Mouse (Mus musculus) left cerebral cortex, adult 11 months (tissue): Measurements from ENCODE around the gene Endou.

Experiments used
- DNase-seq: peaks from one replicate; pipeline ENCODE4 v3.0.0; 2022; ENCODE audit warnings: low spot score

Gene Endou

GRCm38 (mm10) chr15:97731111-97731510, at the start of gene Endou:
Gene Endou, minus strand, starts transcription at chr15:97731339.
- no peak for DNase-seq

- DNase-seq, result no peak
Observed at GRCm38 (mm10) chr15:97780611-97781031, 49.5 kb upstream of the Endou start.

GRCm38 (mm10) chr15:97779576-97779975, 48.4 kb upstream of the Endou start:
- no peak for DNase-seq

GRCm38 (mm10) chr15:97778311-97779098, 47.4 kb upstream of the Endou start, which contains the start of gene Slc48a1:
Gene Slc48a1, plus strand, starts transcription at chr15:97778520.
- no peak for DNase-seq

- no peak for DNase-seq
Observed at GRCm38 (mm10) chr15:97776919-97777318, 45.8 kb upstream of the Endou start.

GRCm38 (mm10) chr15:97776514-97776913, 45.4 kb upstream of the Endou start:
- DNase-seq, result no peak

GRCm38 (mm10) chr15:97773961-97774370, 42.8 kb upstream of the Endou start:
- DNase-seq, result no peak

GRCm38 (mm10) chr15:97773108-97773507, 42.0 kb upstream of the Endou start:
- DNase-seq, result no peak

- no peak for DNase-seq
Observed at GRCm38 (mm10) chr15:97770280-97770679, 39.1 kb upstream of the Endou start.

- DNase-seq, result no peak
Observed at GRCm38 (mm10) chr15:97768192-97768591, 37.1 kb upstream of the Endou start.

GRCm38 (mm10) chr15:97767280-97768186, 36.4 kb upstream of the Endou start, which contains the start of gene Rapgef3:
Gene Rapgef3, minus strand, starts transcription at chr15:97767972.
- DNase-seq, result no peak

GRCm38 (mm10) chr15:97766594-97767279, 35.6 kb upstream of the Endou start:
- no peak for DNase-seq

- DNase-seq, result no peak
Observed at GRCm38 (mm10) chr15:97766194-97766593, 35.1 kb upstream of the Endou start.

GRCm38 (mm10) chr15:97765090-97765794, 34.1 kb upstream of the Endou start:
- no peak for DNase-seq

- no peak for DNase-seq
Observed at GRCm38 (mm10) chr15:97764532-97764931, 33.4 kb upstream of the Endou start.

- no peak for DNase-seq
Observed at GRCm38 (mm10) chr15:97763256-97764049, 32.3 kb upstream of the Endou start.

GRCm38 (mm10) chr15:97762733-97763132, 31.6 kb upstream of the Endou start:
- no peak for DNase-seq

- DNase-seq, result no peak
Observed at GRCm38 (mm10) chr15:97761438-97761837, 30.3 kb upstream of the Endou start.

GRCm38 (mm10) chr15:97760952-97761351, 29.8 kb upstream of the Endou start:
- DNase-seq, result no peak

- peak; percentile 63 for DNase-seq
Observed at GRCm38 (mm10) chr15:97760006-97760405, 28.9 kb upstream of the Endou start.

GRCm38 (mm10) chr15:97755361-97755760, 24.2 kb upstream of the Endou start:
- DNase-seq, result no peak
